Mouse (Mus musculus) retina, adult 2 months (tissue): ENCODE results near the gene Rnf34.
A peak's percentile ranks its signal among the peaks of the same experiment; 100 is the strongest.

ENCODE experiments used
- DNase-seq: peaks from one replicate; pipeline ENCODE4 v3.0.0-alpha.2; 2012; ENCODE audit warnings: low read depth, low spot score

Rnf34 gene

DNA sequence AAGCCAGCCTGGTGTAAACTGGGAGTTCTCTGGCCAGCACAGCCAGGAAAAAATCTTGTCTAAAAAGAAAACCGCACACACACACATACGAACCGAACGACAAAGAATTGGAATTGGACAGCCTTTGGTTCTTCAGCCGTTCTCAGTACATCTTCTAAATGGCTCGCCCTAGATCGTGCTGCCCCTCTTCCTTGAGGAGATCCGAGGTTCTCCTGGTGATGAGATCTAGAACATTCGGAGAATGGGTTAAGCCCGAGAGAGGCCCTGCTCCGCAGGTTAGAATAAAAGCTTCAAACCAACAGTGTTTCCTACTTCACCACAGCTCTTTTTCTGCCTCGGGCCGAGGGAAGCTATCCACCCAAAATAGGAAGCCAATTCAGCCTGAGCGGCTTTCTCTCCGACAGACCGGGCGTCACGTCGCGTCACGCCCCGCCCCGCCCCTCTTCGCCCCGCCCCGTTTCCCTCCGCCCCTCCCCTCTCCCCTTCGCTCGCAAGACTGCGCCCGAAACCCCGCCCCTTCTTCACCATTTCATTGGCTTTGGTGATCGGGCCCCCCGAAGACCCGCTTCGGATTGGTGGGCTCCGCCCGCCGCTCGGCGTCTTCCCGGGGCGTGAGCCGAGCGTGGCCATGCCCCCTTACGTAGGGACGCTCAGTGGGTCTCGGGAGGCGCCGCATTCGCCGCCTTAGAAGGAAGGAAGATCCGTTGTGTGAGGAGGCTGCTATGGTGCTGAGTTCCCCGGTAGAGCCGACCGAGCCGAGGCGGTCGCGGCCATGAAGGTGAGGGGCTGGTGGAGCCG lies at the start of gene Rnf34:
Rnf34 (plus strand) TSS at position 528 of the 798 bp plus-strand sequence.
- peak; percentile 95 for DNase-seq

- DNase-seq = no peak
Measured at GRCm38 (mm10) chr5:122800345-122801010, 49.4 kb upstream of the Rnf34 start.

DNA sequence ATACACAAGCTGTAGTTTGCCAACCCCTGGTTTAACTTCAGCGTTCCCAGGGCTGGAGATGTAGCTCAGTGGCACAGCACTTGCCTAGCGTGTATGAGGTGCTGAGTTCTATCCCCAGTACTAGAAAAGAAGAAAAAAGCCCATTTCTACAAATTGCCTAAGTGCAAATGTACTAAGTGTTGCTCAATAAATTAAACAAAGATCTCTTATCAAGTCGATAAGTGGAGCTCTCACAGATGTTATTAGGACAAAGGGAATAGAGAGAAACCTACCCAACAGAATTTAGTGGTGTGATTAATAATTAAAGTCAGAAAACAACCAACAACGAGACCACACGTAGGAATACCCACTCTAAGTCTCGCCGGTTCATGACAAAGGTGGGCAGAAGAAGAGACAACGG lies 48.2 kb upstream of the Rnf34 start:
- no peak for DNase-seq

- no peak for DNase-seq
Measured at GRCm38 (mm10) chr5:122802706-122803105, 47.1 kb upstream of the Rnf34 start.

GRCm38 (mm10) chr5:122805503-122805902 lies 44.3 kb upstream of the Rnf34 start:
- no peak for DNase-seq

DNA sequence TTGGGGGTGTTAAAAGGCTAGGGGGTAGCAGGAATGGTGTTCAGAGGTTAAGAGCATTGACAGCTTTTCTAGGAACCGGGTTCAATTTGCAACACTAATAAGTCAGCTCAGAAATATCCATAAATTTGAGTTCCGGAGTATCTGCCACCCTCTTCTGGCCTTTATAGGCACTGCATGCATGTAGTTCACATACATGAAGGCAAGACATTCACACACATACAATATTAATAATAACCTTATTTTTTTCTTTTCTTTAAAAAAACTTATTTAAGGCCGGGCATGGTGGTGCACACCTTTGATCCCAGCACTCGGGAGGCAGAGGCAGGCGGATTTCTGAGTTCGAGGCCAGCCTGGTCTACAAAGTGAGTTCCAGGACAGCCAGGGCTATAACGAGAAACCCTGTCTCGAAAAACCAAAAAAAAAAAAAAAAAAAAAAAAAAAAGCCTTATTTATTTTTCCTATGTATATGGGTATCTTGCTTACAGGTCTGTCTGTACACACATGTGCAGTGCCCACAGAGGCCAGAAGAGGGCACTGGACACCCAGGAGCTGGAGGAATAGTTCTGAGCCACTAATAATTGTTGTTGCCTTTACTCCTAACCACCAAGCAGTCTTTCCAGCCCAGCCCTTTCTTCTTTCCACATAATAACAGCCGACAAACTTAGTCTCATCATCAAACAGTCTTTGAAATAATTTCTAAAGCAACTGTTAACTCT lies 38.3 kb upstream of the Rnf34 start:
- peak; percentile 29 for DNase-seq

- no peak for DNase-seq
Measured at GRCm38 (mm10) chr5:122812699-122813098, 37.1 kb upstream of the Rnf34 start.

- DNase-seq = peak; percentile 90
Measured at GRCm38 (mm10) chr5:122820777-122821523, 28.9 kb upstream of the Rnf34 start, which contains the start of gene Anapc5. TSS of gene Anapc5 (minus strand) at chr5:122821339.

- DNase-seq = no peak
Measured at GRCm38 (mm10) chr5:122821524-122821885, 28.3 kb upstream of the Rnf34 start.

GRCm38 (mm10) chr5:122822441-122822840 lies 27.4 kb upstream of the Rnf34 start:
- DNase-seq = no peak

- no peak for DNase-seq
Measured at GRCm38 (mm10) chr5:122823976-122824375, 25.9 kb upstream of the Rnf34 start.

DNA sequence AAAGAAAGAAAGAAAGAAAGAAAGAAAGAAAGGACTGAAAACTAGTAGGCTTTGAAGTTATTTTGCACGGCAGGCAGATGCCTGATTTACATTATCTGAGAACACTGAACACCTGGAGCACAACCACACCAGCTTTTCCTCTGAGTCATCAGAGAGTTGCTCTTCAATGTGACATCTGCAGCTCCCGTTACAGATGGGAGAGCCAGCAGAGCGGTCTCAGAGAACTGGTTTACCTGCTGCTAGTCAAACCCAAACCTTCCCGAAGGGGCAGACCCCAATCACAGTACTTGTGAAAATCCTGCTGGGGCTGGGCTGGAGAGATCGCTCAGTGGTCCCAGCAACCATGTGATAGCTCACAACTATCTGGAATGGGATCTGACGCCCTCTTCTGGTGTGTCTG lies 25.4 kb upstream of the Rnf34 start:
- DNase-seq = no peak

- DNase-seq = no peak
Measured at GRCm38 (mm10) chr5:122825099-122825498, 24.7 kb upstream of the Rnf34 start.

GRCm38 (mm10) chr5:122832536-122832935 lies 17.3 kb upstream of the Rnf34 start:
- DNase-seq = no peak

GRCm38 (mm10) chr5:122832996-122833395 lies 16.9 kb upstream of the Rnf34 start:
- no peak for DNase-seq

DNA sequence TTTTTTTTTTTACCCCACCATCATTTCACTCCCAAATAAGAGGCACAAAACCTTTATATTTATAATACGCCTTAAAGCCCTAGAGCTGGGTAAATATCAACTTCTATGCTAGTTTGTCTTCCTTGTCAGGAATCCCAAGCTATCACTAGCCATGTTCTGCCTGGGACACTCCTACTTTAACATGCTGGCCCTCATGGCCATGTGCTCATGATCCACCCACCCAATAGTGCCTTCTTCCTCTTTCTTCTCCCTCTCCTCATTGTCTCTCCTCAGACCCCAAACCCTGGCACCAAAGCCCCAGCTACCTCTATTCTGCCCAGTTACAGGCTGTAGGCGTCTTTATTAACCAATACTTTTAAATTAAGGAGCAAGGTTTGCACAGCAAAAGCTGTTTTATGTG lies 8.7 kb upstream of the Rnf34 start:
- no peak for DNase-seq

- no peak for DNase-seq
Measured at GRCm38 (mm10) chr5:122843799-122844198, 6.0 kb upstream of the Rnf34 start.

DNA sequence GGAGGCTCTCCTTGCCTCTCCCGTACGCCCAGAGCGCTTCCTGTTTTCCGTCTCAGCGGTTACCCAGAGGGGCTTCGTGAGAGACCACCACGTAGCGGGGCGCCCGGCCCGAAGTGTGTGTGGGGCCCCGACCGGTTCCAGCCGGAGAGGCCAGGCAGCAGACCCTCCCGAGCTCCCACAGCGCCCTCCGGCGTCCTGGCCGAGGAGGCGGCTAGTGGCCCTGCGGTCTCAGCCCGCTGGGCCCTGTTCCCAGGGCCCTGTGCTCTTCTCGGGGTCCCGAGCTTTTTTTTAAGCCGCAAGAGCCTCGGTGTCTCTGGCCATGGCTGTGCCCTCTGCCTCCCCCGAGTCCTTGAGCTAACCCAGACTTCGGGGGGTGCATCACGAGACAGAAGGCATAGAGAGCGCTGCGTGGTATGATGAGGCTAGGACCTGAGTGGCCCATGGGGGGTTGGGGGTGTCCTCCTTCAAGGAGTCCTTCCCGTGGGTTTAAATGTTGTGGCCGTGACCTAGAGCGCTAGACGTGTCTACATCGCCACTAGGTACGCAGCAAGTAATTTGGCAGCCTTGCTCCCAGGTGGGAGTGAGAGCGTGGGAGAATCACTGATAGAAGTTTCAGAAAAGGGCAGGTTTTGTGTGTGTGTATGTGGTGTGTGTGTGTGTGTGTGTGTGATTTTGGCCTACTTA lies 613 bp downstream of the Rnf34 start:
- no peak for DNase-seq

DNA sequence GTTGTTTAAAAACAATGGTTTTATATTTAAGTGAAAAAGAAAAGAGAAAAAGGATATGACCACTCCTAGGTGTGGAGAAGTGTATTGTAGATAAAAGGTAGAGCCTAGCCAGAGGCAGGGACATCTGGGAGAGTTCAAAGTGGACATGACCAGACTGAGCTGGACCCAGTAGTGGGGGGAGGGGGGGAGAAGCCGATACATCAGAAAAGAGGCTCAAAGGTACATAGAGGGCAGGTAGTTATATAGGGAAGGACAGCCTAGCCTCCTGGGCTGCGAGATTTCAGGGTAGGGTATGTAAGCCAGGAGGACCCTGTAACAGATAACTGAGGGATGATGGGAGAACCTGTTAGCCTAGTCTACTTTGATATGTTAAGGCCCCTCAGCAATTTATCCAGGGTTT lies 2.8 kb downstream of the Rnf34 start:
- DNase-seq = no peak

DNA sequence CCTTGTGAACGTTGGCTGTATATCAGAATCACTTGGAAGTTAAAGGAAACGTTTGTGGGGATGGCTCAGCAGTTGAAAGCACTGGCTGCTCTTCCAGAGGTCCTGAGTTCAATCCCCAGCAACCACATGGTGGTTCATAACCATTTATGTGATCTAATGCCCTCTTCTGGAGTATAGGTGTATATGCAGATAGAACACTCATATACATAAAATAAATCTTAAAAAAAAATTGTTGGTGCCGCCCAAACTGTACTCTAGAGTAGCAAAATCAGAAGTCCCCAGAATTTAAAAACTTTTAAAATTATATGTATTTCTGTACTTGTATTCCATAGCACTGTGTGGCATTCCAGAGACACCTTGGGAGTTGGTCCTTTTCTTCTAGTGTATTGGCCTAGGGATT lies 6.0 kb downstream of the Rnf34 start:
- DNase-seq = no peak

- DNase-seq = no peak
Measured at GRCm38 (mm10) chr5:122863053-122863452, 13.2 kb downstream of the Rnf34 start.
